Mouse (Mus musculus) forebrain, embryonic 10.5 days (tissue): ENCODE measurements at regions not wholly inside any gene's neighbourhood (a gene's known extent, or its start where the extent isn't known, plus 50 kb on each side); places are given as distances from the start of the nearest gene placed in this dataset.

Experiments used
- DNase-seq: peaks from one replicate; pipeline ENCODE4 v3.0.0-alpha.2; 2017; ENCODE audit warnings: low spot score; ENCODE audit errors: extremely low spot score
- H3K27ac ChIP-seq: fragments of 300-500 bp; sonication (generic); 2 replicates; pipeline ENCODE4 v1.5.1; 2016; ENCODE audit warnings: mild to moderate bottlenecking
- H3K27me3 ChIP-seq: fragments of 300-500 bp; sonication (generic); 2 replicates; pipeline ENCODE4 v1.6.1; 2016; ENCODE audit warnings: mild to moderate bottlenecking; ENCODE audit not compliant: poor library complexity, severe bottlenecking
- H3K36me3 ChIP-seq: fragments of 300-500 bp; sonication (generic); replicated peaks from 2 replicates; pipeline ENCODE4 v1.6.1; 2016; ENCODE audit warnings: mild to moderate bottlenecking, moderate library complexity
- H3K4me1 ChIP-seq: fragments of 300-500 bp; sonication (generic); 2 replicates; pipeline ENCODE4 v1.6.1; 2016
- H3K4me3 ChIP-seq: fragments of 300-500 bp; sonication (generic); 2 replicates; pipeline ENCODE4 v1.5.1; 2016; ENCODE audit warnings: mild to moderate bottlenecking, moderate library complexity
- H3K9me3 ChIP-seq: fragments of 300-500 bp; sonication (generic); 2 replicates; pipeline ENCODE4 v1.6.1; 2016; ENCODE audit warnings: mild to moderate bottlenecking, moderate library complexity
- WGBS: fragments of 180-500 bp; shearing (Covaris S2); methylation state at CpG from one replicate; pipeline ENCODE4 v1.1.7; 2016; 5-methylcytosine and 5-hydroxymethylcytosine counted together

DNA sequence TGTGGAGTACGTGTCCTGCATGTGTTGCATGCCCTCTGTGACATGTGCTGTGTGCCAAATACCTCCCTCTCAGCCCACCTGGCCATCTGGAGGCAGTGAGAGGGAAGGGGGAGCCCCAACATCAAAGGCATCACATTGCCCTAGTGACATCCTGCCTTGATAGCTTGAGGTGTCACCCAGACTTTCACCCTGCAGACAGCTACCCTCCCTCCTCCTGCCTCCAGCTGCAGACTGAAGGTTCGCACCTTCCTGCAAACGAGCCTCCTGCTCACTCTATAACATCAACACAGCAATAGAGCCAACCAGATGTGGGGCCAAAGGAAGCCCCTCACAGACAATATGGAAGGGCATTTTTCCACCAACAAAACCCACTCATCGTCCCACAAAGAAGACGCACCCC lies 121.3 kb downstream of the Psmg1 start:
- no peaks in the 10 kb centered on the region for H3K27me3 ChIP-seq

DNA sequence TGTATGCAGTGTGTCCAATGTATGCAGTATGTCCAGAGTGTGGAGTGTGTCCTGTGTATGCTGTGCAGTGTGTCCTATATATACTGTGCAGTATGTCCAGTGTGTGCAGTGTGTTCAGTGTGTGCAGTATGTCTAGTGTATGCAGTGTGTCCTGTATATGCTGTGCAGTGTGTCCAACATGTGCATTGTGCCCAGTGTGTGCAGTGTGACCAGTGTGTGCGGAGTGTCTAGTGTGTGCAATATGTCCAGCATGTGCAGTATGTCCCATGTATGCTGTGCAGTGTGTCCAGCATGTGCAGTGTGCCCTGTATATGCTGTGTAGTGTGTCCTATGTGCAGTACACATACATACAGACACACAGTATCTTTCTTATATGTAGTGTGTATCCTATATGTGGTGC lies 121.9 kb downstream of the Psmg1 start:
- WGBS = 97% methylated on average over 1 of the region's 1 CpGs
- Histone ChIP-seq H3K27me3 (no peaks in the 10 kb centered on the region), H3K4me1 (0 out of 2 replicates have a peak, but pooled peaks cover 2% of the 10 kb centered on the region), H3K27ac (no peak overlapping the region), H3K9me3 (no peaks in the 10 kb centered on the region), H3K4me3 (no peak overlapping the region), H3K36me3 (no peaks in the 10 kb centered on the region)
- DNase-seq = no peak

More for the DNA sequence above, 121.3 kb downstream of the Psmg1 start:
- Histone ChIP-seq H3K36me3 (no peaks in the 10 kb centered on the region), H3K4me1 (0 out of 2 replicates have a peak, but pooled peaks cover 2% of the 10 kb centered on the region), H3K27ac (no peak overlapping the region), H3K4me3 (no peak overlapping the region), H3K9me3 (no peaks in the 10 kb centered on the region)
- 72% methylated on average over 5 of the region's 5 CpGs for WGBS
- no peak for DNase-seq

DNA sequence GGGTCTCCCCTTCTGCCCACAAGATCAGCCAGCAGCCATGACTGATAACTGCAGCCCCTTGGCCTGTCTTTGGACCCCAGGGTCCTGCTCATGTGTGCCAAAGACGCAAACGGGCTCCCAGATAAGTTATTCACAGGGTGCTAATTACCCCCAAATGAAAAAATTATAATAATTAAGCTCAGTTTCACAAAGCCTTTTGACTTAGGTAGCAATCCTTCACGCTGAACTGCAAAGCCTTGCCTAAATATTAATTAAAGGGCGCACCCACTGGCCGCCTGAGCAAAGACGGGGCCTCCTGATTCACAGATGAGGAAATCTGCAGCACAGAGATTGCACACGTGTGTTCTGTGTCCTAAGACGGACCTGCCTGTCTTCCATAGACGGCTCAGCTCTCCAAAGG lies 123.2 kb downstream of the Psmg1 start:
- WGBS = 85% methylated on average over 9 of the region's 9 CpGs

DNA sequence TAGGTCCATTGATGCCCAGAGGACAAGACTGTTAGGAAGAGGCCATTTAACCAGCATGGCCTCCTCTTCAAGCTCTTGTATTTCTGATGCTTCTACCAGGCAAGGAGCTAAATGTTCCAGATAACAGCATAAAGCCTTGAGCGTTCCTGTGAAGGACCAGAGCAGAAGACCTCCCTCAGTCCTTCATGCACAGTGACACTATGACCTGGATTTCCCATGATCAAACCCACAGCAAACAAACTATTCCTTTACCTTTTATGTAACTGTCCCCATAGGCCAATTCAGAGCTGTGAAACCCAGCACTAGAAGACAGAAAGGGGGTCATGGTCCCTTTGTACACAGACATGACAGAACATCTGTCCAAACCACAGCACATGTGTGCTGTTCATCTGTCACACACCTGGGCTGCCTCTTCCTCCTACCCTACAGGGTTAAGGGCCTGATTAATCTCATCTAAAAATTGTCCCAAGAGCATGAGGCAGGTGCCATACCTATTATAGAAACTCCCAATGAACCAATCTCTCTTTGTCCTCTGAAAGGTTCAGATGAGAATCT lies 123.8 kb downstream of the Psmg1 start:
- no peak overlapping the region for H3K27ac ChIP-seq
- no peak for DNase-seq

More for the DNA sequence above, 123.2 kb downstream of the Psmg1 start:
- H3K27ac ChIP-seq = no peak overlapping the region
- H3K4me3 ChIP-seq = no peak overlapping the region
- H3K27me3 ChIP-seq = no peaks in the 10 kb centered on the region
- DNase-seq = no peak
- no peaks in the 10 kb centered on the region for H3K9me3 ChIP-seq
- 0 out of 2 replicates have a peak, but pooled peaks cover 2% of the 10 kb centered on the region for H3K4me1 ChIP-seq
- H3K36me3 ChIP-seq = no peaks in the 10 kb centered on the region

GRCm38 (mm10) chr16:95865603-95866002 lies 125.2 kb downstream of the Psmg1 start:
- DNase-seq = no peak
- WGBS = 87% methylated on average over 1 of the region's 1 CpGs
- Histone ChIP-seq H3K4me3 (no peak overlapping the region), H3K27ac (no peak overlapping the region), H3K36me3 (no peaks in the 10 kb centered on the region), H3K4me1 (0 out of 2 replicates have a peak, but pooled peaks cover 2% of the 10 kb centered on the region), H3K9me3 (no peaks in the 10 kb centered on the region), H3K27me3 (no peaks in the 10 kb centered on the region)

More for the DNA sequence above, 123.8 kb downstream of the Psmg1 start:
- H3K4me1 ChIP-seq = 0 out of 2 replicates have a peak, but pooled peaks cover 2% of the 10 kb centered on the region
- H3K36me3 ChIP-seq = no peaks in the 10 kb centered on the region
- no peaks in the 10 kb centered on the region for H3K9me3 ChIP-seq
- WGBS = 95% methylated on average over 1 of the region's 1 CpGs
- H3K27me3 ChIP-seq = no peaks in the 10 kb centered on the region
- no peak overlapping the region for H3K4me3 ChIP-seq

- H3K4me3 ChIP-seq = no peak overlapping the region
- 81% methylated on average over 4 of the region's 4 CpGs for WGBS
- H3K9me3 ChIP-seq = no peaks in the 10 kb centered on the region
- no peak for DNase-seq
- H3K4me1 ChIP-seq = no peaks in the 10 kb centered on the region
- no peak overlapping the region for H3K27ac ChIP-seq
- H3K27me3 ChIP-seq = no peaks in the 10 kb centered on the region
- H3K36me3 ChIP-seq = no peaks in the 10 kb centered on the region
Measured at GRCm38 (mm10) chr16:95864646-95865045, 126.1 kb downstream of the Psmg1 start.

GRCm38 (mm10) chr16:95864106-95864505 lies 126.7 kb downstream of the Psmg1 start:
- H3K27ac ChIP-seq = no peak overlapping the region
- no peaks in the 10 kb centered on the region for H3K9me3 ChIP-seq
- H3K27me3 ChIP-seq = no peaks in the 10 kb centered on the region
- WGBS = 87% methylated on average over 13 of the region's 13 CpGs
- H3K36me3 ChIP-seq = no peaks in the 10 kb centered on the region
- no peaks in the 10 kb centered on the region for H3K4me1 ChIP-seq
- DNase-seq = no peak
- no peak overlapping the region for H3K4me3 ChIP-seq

DNA sequence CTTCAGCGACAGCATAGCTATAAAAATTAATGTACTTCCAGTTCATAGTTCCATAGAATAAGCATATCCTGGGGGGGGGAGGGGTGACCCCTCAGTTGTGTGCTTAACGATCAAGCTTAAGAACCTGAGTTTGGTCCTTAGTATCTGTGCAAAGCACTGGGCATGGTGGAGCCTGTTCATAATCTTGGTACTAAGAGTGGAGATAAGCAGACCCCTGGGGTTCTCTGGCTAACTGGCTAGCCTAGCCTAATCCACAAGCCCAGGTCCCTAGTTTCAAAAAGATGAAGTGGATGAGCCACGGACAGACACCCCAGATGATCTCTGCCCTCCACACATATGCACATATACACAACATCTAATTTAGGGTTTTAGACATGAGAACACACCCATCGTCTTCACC lies 127.2 kb downstream of the Psmg1 start:
- Histone ChIP-seq H3K27ac (no peak overlapping the region), H3K27me3 (no peaks in the 10 kb centered on the region), H3K36me3 (no peaks in the 10 kb centered on the region), H3K4me1 (no peaks in the 10 kb centered on the region), H3K4me3 (no peak overlapping the region), H3K9me3 (no peaks in the 10 kb centered on the region)
- DNase-seq = no peak
- WGBS = 87% methylated on average over 4 of the region's 4 CpGs

GRCm38 (mm10) chr16:95862621-95863020 lies 128.1 kb downstream of the Psmg1 start:
- H3K9me3 ChIP-seq = no peaks in the 10 kb centered on the region
- 0 out of 2 replicates have a peak overlapping the region, but pooled peaks have one; percentile 31 for H3K27ac ChIP-seq
- DNase-seq = no peak
- 83% methylated on average over 3 of the region's 3 CpGs for WGBS
- H3K4me1 ChIP-seq = no peaks in the 10 kb centered on the region
- H3K27me3 ChIP-seq = no peaks in the 10 kb centered on the region
- H3K36me3 ChIP-seq = no peaks in the 10 kb centered on the region
- no peak overlapping the region for H3K4me3 ChIP-seq

GRCm38 (mm10) chr16:95861231-95861690 lies 129.5 kb downstream of the Psmg1 start:
- H3K27ac ChIP-seq = no peak overlapping the region
- WGBS = 80% methylated on average over 12 of the region's 12 CpGs
- H3K4me3 ChIP-seq = no peak overlapping the region
- H3K4me1 ChIP-seq = no peaks in the 10 kb centered on the region
- DNase-seq = no peak
- no peaks in the 10 kb centered on the region for H3K9me3 ChIP-seq
- no peaks in the 10 kb centered on the region for H3K36me3 ChIP-seq
- no peaks in the 10 kb centered on the region for H3K27me3 ChIP-seq

- Histone ChIP-seq H3K9me3 (no peaks in the 10 kb centered on the region), H3K4me1 (no peaks in the 10 kb centered on the region), H3K4me3 (no peak overlapping the region), H3K36me3 (no peaks in the 10 kb centered on the region), H3K27ac (no peak overlapping the region), H3K27me3 (no peaks in the 10 kb centered on the region)
- DNase-seq = no peak
- WGBS = 86% methylated on average over 9 of the region's 9 CpGs
Measured at GRCm38 (mm10) chr16:95860810-95861209, 129.9 kb downstream of the Psmg1 start.

DNA sequence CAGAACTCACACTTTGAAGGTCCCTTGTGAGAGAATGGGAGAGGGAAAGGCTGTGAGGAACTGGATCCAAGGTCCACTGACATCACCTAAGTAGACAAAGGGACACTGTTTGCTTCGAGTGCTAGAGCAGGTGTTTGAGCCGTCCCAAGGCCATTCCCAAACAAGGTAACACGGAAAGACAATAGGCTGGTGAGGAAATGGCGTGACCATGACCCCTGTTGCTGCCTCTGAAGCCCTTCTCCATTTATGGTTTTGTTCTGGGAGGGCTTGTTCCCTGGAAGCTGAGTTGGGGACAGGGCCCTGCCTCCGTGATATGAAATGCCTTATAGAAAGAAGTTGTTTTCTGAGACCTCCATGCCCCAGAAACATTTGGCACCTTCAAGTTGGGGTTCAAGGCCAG lies 130.6 kb downstream of the Psmg1 start:
- Histone ChIP-seq H3K27me3 (no peaks in the 10 kb centered on the region), H3K27ac (no peak overlapping the region), H3K4me1 (no peaks in the 10 kb centered on the region), H3K4me3 (no peak overlapping the region), H3K36me3 (no peaks in the 10 kb centered on the region), H3K9me3 (no peaks in the 10 kb centered on the region)
- DNase-seq = no peak
- 87% methylated on average over 5 of the region's 5 CpGs for WGBS

- H3K4me3 ChIP-seq = no peak overlapping the region
- H3K27ac ChIP-seq = no peak overlapping the region
- DNase-seq = no peak
- no peaks in the 10 kb centered on the region for H3K36me3 ChIP-seq
- no peaks in the 10 kb centered on the region for H3K9me3 ChIP-seq
- no peaks in the 10 kb centered on the region for H3K27me3 ChIP-seq
- 89% methylated on average over 3 of the region's 3 CpGs for WGBS
- no peaks in the 10 kb centered on the region for H3K4me1 ChIP-seq
Measured at GRCm38 (mm10) chr16:95857403-95857802, 133.4 kb downstream of the Psmg1 start.

DNA sequence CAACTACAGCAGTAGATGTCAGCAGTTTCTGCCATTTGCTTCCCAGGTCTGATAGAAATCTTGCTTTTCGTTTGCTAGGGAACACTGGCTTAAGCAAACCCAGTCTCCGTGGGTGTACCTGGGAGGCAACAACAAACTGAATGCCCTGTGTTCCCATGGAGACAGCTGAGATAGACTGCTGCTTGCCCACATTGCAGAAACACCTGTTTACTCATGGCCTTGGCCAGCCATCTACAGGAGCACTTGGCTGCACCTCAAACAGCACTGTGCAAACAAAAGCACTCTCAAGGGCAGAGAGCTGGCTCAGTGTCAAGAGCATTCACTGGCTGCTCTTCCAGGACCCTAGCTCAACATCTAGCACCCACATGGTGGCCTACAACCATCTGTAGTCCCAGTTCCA lies 135.5 kb downstream of the Psmg1 start:
- Histone ChIP-seq H3K27me3 (no peaks in the 10 kb centered on the region), H3K9me3 (no peaks in the 10 kb centered on the region), H3K4me3 (no peak overlapping the region), H3K36me3 (no peaks in the 10 kb centered on the region), H3K4me1 (no peaks in the 10 kb centered on the region), H3K27ac (no peak overlapping the region)
- 85% methylated on average over 2 of the region's 2 CpGs for WGBS
- no peak for DNase-seq
